Mouse (Mus musculus): ENCODE measurements around the gene Pcyox1.

DNA sequence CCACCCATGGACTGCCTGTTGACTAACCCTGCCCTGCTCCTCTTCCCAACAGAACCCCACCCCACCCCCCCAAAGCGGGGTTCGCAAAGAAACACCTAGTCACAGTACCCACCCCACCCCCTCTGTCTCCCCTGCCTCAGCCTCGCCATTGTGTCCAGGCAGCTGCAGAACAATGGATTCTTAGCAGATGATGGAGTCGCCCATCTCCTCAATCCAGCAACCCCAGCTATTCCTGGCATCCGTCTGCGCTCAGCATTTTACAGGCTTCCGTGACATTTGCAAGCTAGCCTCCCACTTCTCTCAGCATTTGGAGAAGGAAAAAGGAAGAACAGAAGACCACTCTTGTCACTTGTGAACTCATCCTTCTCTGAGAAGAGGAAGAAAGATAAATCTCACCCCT is 53.3 kb downstream of the Pcyox1 start:
- TF ChIP-seq CTCF (IDR thresholded peaks at IDR 0.05; ENCODE audit: control insufficient read depth, insufficient read depth, insufficient replicate concordance, low read depth, low read length) (no peak), POLR2A (IDR thresholded peaks at IDR 0.05; ENCODE audit: control insufficient read depth, low read depth, low read length) (no peak)
